Mouse (Mus musculus) spleen, adult 10 weeks (tissue): ENCODE results near the gene Map4k1. TPM values are rescaled to one million over a fixed set of nuclear protein-coding genes. Genes with fewer than 3 reads are reported as not detected.

Experiments used
- polyA plus RNA-seq: library from polyadenylated mRNA; stranded (reverse); fragments of 350-450 nt; fragmentation: Illumina TruSeq; extraction: RNeasy Lipid Tissue Mini Kit (QIAGEN cat#74804); gene quantifications from one replicate; pipeline ENCODE4 v1.2.3, GENCODE M21; 2015; ENCODE audit warnings: low replicate concordance; ENCODE audit not compliant: insufficient read depth

Map4k1 gene
- 73.6 TPM for polyA plus RNA-seq

GRCm38 (mm10) chr7:28981651-28982273 is at the start of gene Map4k1, which contains the start of gene Eif3k:
Map4k1 (plus strand) TSS chr7:28982050.
Eif3k (minus strand) TSS chr7:28981864.

GRCm38 (mm10) chr7:28961927-28962670 is 19.8 kb upstream of the Map4k1 start, which contains the start of gene Actn4:
Actn4 (minus strand) TSS chr7:28962340.

Other genes starting within 250 kb of the Map4k1 start
- 43.0 TPM for gene Mrps12, start 240.2 kb upstream of the Map4k1 start, polyA plus RNA-seq
- 4.0 TPM for gene Sars2, start 240.1 kb upstream of the Map4k1 start, polyA plus RNA-seq
- not detected for gene Ccer2, start 225.9 kb upstream of the Map4k1 start, polyA plus RNA-seq
- gene Sirt2, start 215.3 kb upstream of the Map4k1 start, polyA plus RNA-seq: 47.7 TPM
- 8.3 TPM for gene Nfkbib, start 214.5 kb upstream of the Map4k1 start, polyA plus RNA-seq
- 77.4 TPM for gene Rinl, start 193.1 kb upstream of the Map4k1 start, polyA plus RNA-seq
- 532 TPM for gene Hnrnpl, start 173.5 kb upstream of the Map4k1 start, polyA plus RNA-seq
- gene Ech1, start 156.8 kb upstream of the Map4k1 start, polyA plus RNA-seq: 60.7 TPM
- 26.4 TPM for gene Lgals4, start 148.2 kb upstream of the Map4k1 start, polyA plus RNA-seq
- not detected for gene Lgals7, start 118.2 kb upstream of the Map4k1 start, polyA plus RNA-seq
- gene Capn12, start 100.6 kb upstream of the Map4k1 start, polyA plus RNA-seq: not detected
- 115 TPM for gene Actn4, start 19.7 kb upstream of the Map4k1 start, polyA plus RNA-seq
- gene Eif3k, start 186 bp upstream of the Map4k1 start, polyA plus RNA-seq: 219 TPM
- 0.65 TPM for gene Ryr1, start 143.1 kb downstream of the Map4k1 start, polyA plus RNA-seq
- 10.7 TPM for gene Rasgrp4, start 152.8 kb downstream of the Map4k1 start, polyA plus RNA-seq
- gene Fam98c, start 174.2 kb downstream of the Map4k1 start, polyA plus RNA-seq: 17.0 TPM
- not detected for gene Ggn, start 188.2 kb downstream of the Map4k1 start, polyA plus RNA-seq
- 4.7 TPM for gene Spred3, start 188.4 kb downstream of the Map4k1 start, polyA plus RNA-seq
- 176 TPM for gene Psmd8, start 198.7 kb downstream of the Map4k1 start, polyA plus RNA-seq
- 2.8 TPM for gene Catsperg1, start 232.0 kb downstream of the Map4k1 start, polyA plus RNA-seq